In genomic region chr7:116444326-116444809, GRCm38 (mm10) we compare ENCODE assay signal across 8 mouse cellular contexts. TPM values are rescaled to one million over a fixed set of nuclear protein-coding genes. Genes with fewer than 3 reads are reported as not detected.
DNase-seq lines count a peak whose midpoint lies in the region; ATAC-seq and TF ChIP-seq lines count a peak whose summit lies in the region.

No protein-coding gene starts in this region.

- no peak for TF ChIP-seq CTCF in kidney, adult 2 months (conservative IDR thresholded peaks at IDR 0.05; ENCODE audit: insufficient read depth, insufficient read length, low read depth, low read length)

- ATAC-seq in lung, embryonic 16.5 days (ENCODE audit: low read depth): peak; percentile 58
- ATAC-seq in stomach, embryonic 15.5 days (ENCODE audit: insufficient read depth, low FRiP score, low read depth): peak; percentile 61

- no peaks in the 10 kb centered on the region for H3K9me3 ChIP-seq in lung, embryonic 16.5 days (ENCODE audit: control insufficient read depth, low read length)
- no peaks in the 10 kb centered on the region for H3K9me3 ChIP-seq in stomach, embryonic 15.5 days

- no peaks in the 10 kb centered on the region for H3K36me3 ChIP-seq in kidney, adult 2 months (ENCODE audit: control insufficient read depth, insufficient read depth, low read length)
- H3K36me3 ChIP-seq in lung, embryonic 16.5 days (ENCODE audit: control insufficient read depth, insufficient read depth, low read length): no peaks in the 10 kb centered on the region
- no peaks in the 10 kb centered on the region for H3K36me3 ChIP-seq in stomach, embryonic 15.5 days

- peak overlapping the region; percentile 91 for H3K4me2 ChIP-seq in lung, embryonic 16.5 days (ENCODE audit: low read depth, low read length)
- H3K4me2 ChIP-seq in stomach, embryonic 15.5 days: peak overlapping the region; percentile 92

- H3K27me3 ChIP-seq in kidney, adult 2 months (replicated peaks; ENCODE audit: control insufficient read depth, insufficient read depth, low read length): no peaks in the 10 kb centered on the region; the same call in 1 of the 2 replicates
- no peaks in the 10 kb centered on the region for H3K27me3 ChIP-seq in lung, embryonic 16.5 days (ENCODE audit: control insufficient read depth, insufficient read depth, low read depth, low read length)
- no peaks in the 10 kb centered on the region for H3K27me3 ChIP-seq in stomach, embryonic 15.5 days (replicated peaks)

- H3K4me3 ChIP-seq in kidney, adult 2 months (ENCODE audit: insufficient read depth, low read depth, low read length): peak overlapping the region; percentile 74
- peak overlapping the region; percentile 91 for H3K4me3 ChIP-seq in lung, embryonic 16.5 days (ENCODE audit: low read length)
- peak overlapping the region; percentile 77 for H3K4me3 ChIP-seq in stomach, embryonic 15.5 days (replicated peaks)

- peaks cover 10% of the 10 kb centered on the region; the same call in 1 of the 2 replicates for H3K4me1 ChIP-seq in kidney, adult 2 months (ENCODE audit: control insufficient read depth, insufficient read depth, low read length)
- H3K4me1 ChIP-seq in lung, embryonic 16.5 days (replicated peaks; ENCODE audit: control insufficient read depth, insufficient read depth, low read length): peaks cover 9% of the 10 kb centered on the region
- H3K4me1 ChIP-seq in stomach, embryonic 15.5 days: 0 out of 2 replicates have a peak, but pooled peaks cover 6% of the 10 kb centered on the region

- no peak for TF ChIP-seq POLR2A in kidney, adult 2 months (IDR thresholded peaks at IDR 0.05; ENCODE audit: low read depth, low read length)

- peak overlapping the region; percentile 73 for H3K27ac ChIP-seq in kidney, adult 2 months (ENCODE audit: insufficient read depth, low read depth, low read length)
- H3K27ac ChIP-seq in lung, embryonic 16.5 days (ENCODE audit: low read length): peak overlapping the region; percentile 95
- H3K27ac ChIP-seq in stomach, embryonic 15.5 days: peak overlapping the region; percentile 94

- peak overlapping the region; percentile 86 for H3K9ac ChIP-seq in lung, embryonic 16.5 days (ENCODE audit: low read length)
- peak overlapping the region; percentile 46; the same call in 1 of the 2 replicates for H3K9ac ChIP-seq in stomach, embryonic 15.5 days

- WGBS in kidney, adult 2 months: 4% methylated on average over 2 of the region's 2 CpGs
- WGBS in lung, embryonic 16.5 days: 0% methylated on average over 2 of the region's 2 CpGs
- WGBS in stomach, embryonic 15.5 days: 5% methylated on average over 2 of the region's 2 CpGs

- peak; percentile 51 for DNase-seq in adrenal gland, adult 2 months
- no peak for DNase-seq in adrenal gland, postnatal 4 days (ENCODE audit: low spot score in 2 of 2)
- peak; percentile 11 to 32 for DNase-seq in adrenal gland, postnatal 36 days
- DNase-seq in heart, adult 18-20 months: peak; percentile 49 to 75
- peak; percentile 72 for DNase-seq in kidney, adult 2 months
- no peak for DNase-seq in thymus, postnatal 14 days

RNA-seq across cellular contexts. Expression of gene Pik3c2a, which starts 1.1 kb away (rescaled TPM):
- 10 to 100 TPM; 26.2 to 31.8 TPM for total RNA-seq in adrenal gland, adult 2 months (2021)
- polyA plus RNA-seq in adrenal gland, adult 2 months (2012; rRNA removed): 0.74 and 0.98 TPM in 2 replicates
- total RNA-seq in adrenal gland, postnatal 4 days (2021): 10 to 100 TPM; 34.5 to 36.2 TPM
- 10 to 100 TPM; 36.5 to 36.7 TPM for total RNA-seq in adrenal gland, postnatal 36 days (2021)
- 10 to 100 TPM; 14.4 to 17.3 TPM for total RNA-seq in heart, adult 18-20 months (2021)
- polyA plus RNA-seq in kidney, adult 2 months (2012; rRNA removed): 5.9 and 8.7 TPM in 2 replicates
- 26.0 and 26.9 TPM in 2 replicates for polyA plus RNA-seq in lung, embryonic 16.5 days (2015; fragmentation: Nextera tagmentation; extraction: Ambion mirVana)
- polyA plus RNA-seq in stomach, embryonic 15.5 days (2015; fragmentation: Nextera tagmentation; extraction: Ambion mirVana): 26.4 TPM in 2 replicates

RNA-seq across cellular contexts. Expression of gene Nucb2, which starts 59.8 kb away (rescaled TPM):
- total RNA-seq in adrenal gland, adult 2 months (2021): 10 to 100 TPM; 19.3 to 32.9 TPM
- polyA plus RNA-seq in adrenal gland, adult 2 months (2012; rRNA removed): 0.32 and 0.45 TPM in 2 replicates
- 10 to 100 TPM; 31.3 to 33.6 TPM for total RNA-seq in adrenal gland, postnatal 4 days (2021)
- total RNA-seq in adrenal gland, postnatal 36 days (2021): 10 to 100 TPM; 19.6 to 23.5 TPM
- total RNA-seq in heart, adult 18-20 months (2021): 1 to 10 TPM; 6.9 to 7.1 TPM
- 2.5 and 3.1 TPM in 2 replicates for polyA plus RNA-seq in kidney, adult 2 months (2012; rRNA removed)
- polyA plus RNA-seq in lung, embryonic 16.5 days (2015; fragmentation: Nextera tagmentation; extraction: Ambion mirVana): 23.3 and 24.2 TPM in 2 replicates
- polyA plus RNA-seq in stomach, embryonic 15.5 days (2015; fragmentation: Nextera tagmentation; extraction: Ambion mirVana): 28.6 and 29.7 TPM in 2 replicates

Comparison
In these comparisons a context has a peak if more than half of its experiments do, and no peak if none do; other contexts are left out.
1. DNase-seq: peak in adrenal gland, adult 2 months (single experiment), adrenal gland, postnatal 36 days (2 of 2), heart, adult 18-20 months (2 of 2) and kidney, adult 2 months (single experiment); none in adrenal gland, postnatal 4 days (0 of 2) and thymus, postnatal 14 days (single experiment).
2. Peak in every context shown above with its lines, with median percentiles within 50 percentile points of each other: H3K27ac ChIP-seq and H3K4me3 ChIP-seq.